Mouse (Mus musculus) NIH3T3 (cell line): Measurements from ENCODE around the gene Tbr1.
A peak's percentile ranks its signal among the peaks of the same experiment; 100 is the strongest.

Source experiments
- DNase-seq: peaks from one replicate; pipeline ENCODE4 v3.0.0-alpha.2; 2012; ENCODE audit warnings: low read depth

Tbr1 gene

DNA sequence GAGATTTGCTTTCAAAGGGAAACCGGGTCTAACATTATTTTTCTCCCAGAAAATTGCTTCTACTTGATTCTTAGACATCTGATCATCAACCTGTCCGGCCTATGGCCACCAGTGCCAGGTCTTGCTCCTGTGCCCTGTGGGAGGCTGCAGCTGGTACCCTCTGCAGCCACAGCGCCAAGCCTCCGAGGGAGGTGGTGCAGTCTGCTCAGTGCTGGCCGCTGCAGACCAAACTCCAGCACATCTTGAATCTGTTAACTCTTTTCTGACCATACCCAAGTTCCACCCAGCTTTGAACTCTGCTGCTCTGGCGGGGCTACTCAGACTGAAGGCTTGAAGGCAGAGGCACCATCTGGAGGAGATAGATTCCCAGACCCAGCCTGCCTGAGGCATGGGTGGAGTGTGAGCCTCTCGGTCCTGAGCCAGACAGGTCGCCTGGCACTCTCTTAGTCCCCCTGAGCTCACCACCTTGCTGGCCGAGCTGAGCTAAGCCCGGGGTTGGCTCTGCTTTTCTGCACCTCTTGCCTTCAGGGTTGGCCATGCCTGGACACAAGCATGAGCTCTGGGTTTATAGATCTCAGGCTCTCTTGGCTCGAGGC, at the start of gene Tbr1:
Gene Tbr1, plus strand, starts transcription at position 275 of the 596 bp plus-strand sequence.
- DNase-seq = peak; percentile 7

DNA sequence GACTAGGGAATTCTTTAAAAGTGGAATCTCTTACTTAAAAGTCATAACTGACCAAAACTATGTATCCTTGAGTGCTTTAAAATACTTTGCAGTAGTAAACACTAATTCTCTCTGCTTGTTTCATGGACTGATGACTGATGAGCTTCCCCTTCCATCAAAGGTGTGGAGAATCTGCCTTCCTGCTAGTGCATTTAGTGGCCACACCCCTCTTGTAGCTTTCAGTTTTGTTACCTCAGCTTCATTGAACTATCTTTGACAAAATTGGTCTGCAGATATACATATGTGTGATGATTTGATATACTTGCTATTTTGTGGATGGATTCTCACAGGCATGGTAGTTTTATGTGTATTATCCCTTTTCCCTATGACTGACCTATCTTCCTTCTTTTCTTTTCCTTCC, 47.7 kb upstream of the Tbr1 start:
- DNase-seq = no peak

DNA sequence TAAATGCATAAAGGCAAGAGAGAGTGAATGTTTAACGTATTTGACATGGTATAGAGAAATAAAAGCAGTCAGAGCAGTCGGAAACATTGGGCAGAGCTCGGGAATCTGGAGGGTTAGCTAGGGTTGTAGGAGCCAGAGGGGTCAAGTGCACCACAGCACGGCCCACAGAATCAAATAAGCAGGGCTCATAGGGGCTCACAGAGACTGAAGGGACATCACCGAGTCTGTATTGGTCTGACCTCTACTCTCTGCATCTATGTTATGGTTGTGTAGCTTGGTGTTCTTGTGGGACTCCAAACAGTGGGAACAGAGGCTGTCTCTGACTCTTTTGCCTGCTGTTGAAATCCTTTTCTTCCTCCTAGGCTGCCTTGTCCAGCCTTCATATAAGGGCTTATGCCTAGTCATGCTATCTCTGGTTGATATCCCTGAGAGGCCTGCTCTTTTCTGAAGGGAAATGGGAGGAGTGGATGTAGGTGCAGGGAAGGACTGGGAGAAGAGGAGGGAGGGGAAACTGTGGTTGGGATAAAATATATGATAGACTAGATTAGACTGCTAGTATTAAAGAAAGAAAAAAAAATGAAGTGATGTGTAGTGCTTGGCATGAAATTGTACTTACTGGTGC, 43.4 kb upstream of the Tbr1 start:
- no peak for DNase-seq

DNA sequence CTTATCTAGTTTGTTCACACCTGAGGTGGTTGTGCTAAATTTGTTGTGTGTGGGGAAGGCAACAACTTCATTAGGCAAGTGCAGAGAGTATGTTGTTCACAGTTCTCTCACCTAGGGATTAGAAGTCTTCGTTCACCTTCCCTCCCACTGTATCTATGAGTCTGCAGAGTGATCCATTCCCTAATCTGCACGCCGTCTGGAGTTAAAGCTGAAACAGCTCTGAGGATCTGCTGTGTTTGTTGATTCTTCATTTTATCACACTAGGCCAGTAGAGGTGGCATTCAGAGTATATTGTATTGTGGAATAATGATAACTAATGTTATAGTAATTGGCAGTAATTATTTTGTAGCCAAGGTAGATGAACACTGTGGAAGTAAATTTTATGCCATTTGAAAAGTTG, 42.7 kb upstream of the Tbr1 start:
- no peak for DNase-seq

DNA sequence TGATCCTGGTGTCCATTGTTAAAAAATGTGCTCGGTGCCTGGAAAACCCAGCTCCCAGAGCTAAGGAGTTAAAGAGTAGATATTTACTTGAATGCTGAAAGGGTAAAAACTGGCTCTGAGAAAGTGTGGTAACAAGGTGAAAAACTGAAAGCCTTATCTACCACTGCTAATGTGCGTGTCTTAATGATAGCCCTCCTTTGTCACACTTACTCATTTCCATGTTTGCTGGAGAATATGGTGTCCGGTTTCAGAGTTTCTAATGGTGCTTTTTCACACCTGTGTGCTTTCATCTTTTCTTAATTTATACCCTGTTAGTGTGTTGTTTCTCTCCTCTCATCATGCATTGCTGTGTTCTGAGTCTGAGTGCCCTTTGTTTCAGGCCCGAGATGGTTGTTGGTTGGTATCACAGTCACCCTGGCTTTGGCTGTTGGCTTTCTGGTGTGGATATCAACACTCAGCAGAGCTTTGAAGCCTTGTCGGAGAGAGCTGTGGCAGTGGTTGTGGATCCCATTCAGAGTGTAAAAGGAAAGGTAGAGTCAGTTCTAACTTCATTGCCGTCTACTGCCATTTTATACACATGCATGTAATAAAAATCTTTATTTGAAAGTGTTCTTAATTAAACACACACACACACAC, 38.1 kb upstream of the Tbr1 start:
- DNase-seq = no peak

DNA sequence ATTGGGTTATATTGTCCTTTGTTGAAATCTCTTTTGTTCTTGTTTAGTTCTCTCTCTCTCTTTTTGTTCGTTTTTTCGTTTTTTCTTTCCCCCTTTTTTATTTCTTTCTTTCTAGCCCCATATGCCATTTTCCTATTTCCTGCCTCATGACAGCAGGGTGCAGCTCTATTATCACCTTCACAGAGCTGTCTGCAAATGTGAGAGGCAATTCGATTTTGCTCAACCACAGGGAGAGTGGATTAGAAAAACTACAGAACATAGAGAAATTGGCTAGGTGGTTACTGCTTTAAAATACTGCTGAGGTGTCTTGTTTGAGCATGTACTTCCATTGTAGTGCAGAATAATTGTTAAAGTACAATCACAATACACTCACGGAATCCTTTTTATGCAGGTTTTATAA, 37.2 kb upstream of the Tbr1 start:
- DNase-seq = no peak

DNA sequence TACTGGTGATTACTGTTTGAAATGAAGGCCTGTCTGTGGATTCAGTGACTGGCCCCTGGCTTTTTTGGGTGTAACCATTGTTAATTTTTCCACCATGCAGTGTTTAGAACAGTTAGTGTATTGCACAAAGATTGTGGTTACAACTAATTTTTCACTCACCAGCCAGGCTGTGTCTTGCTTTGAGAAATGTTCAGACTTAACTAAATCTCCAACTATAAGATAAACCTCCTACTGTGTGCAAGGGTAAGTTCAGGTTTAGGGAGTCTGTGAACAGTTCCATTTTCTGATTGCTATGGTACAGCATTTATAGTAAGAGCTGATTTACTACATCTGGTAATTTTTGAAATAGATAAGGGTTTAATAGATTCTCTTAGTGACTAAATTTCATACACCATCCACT, 21.9 kb upstream of the Tbr1 start:
- no peak for DNase-seq

DNA sequence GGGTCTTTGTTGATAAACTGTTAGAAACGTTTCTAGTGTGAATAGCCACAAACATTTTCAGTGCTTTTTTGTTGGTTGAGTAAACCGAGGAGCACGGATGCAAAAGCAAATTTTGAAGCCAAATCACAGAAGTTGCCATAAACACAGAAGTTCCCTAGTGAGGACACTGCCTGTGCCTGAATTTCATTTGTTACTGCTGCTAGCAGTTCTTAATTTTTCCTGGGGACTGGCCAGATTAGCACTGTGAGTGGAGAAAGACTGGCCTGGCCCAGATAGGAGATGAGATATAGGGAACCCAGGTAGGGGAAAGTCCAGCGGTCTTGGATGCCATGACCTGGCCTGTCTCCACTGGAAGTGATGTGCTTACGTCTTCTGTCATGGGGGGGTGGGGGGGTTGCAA, 7.8 kb upstream of the Tbr1 start:
- DNase-seq = no peak

DNA sequence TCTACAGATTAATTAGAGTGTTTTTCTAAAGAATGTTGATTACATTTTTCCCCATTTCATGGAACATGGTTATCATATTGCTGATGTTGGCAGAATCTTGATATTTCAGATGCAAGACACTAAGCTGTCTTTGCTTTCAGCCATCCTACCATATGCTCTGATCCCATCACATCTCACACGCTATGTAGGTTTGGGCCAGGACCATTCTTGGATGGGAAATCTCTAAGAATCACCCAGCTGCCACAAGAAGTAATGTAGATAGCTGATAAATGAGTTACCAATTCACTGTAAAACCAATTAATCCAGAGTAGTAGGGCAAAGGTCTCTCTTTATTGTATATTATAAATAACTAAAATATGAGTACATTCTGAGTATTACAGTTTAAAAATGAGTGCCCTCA, 4.7 kb upstream of the Tbr1 start:
- DNase-seq = no peak

DNA sequence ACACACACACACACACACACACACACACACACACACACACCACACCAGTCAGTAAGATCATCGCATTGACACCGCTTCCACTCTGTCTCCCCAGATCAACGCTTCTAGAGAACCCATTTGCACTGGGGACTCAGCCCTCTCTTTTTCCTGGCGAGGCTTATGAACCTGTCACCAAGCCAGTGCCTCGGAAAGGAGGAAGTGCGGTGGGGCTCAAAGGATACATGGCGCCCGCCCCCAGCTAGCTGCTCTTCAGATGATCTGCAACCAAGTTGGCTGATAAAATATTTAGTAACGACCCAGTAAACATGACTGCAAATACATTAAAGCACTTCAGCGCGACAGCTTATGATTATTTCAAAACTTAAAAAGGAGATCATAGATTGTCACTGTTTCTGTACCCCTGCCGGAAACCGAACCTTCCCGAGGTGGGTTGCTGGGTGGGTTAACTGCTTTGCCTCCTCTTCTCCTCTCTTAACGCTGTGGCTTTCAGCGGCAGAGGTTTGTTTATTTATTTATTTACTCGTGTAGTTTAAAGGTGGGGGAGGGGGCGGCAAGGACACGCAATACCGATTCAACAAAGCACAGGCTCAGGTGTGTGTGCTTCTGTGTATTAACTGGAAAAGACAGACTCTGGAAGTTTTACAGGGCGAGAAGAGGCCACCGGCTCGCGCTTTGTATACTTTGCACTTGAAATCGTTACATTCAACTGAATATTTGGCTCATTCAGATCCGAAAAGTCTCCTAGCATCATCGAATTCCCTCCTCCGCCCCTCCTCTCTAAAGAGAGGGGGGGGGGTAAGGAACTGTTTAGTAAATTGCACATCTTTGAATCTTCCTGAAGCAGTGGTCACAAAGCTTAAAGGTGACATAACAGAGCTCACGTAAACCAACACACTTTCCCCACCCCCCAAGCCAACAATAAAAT, 975 bp downstream of the Tbr1 start:
- no peak for DNase-seq

DNA sequence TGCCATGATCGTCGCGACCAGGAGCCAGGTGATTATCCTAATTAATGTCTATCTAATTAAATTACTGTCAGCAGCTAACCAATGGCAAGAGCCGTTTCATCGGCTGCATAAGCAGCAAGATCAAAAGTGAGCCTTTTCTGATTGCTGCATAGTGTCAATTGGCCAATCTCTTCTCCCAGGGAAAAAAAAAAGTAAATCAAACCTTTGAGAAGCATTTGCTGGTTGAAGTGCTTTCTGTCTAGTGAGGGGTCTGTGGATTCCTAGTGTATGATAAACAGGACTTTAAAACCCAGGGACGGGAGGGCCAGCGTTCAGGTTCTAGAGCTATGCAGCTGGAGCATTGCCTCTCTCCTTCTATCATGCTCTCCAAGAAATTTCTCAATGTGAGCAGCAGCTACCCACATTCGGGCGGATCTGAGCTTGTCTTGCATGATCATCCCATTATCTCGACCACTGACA, 1.7 kb downstream of the Tbr1 start:
- DNase-seq = no peak

DNA sequence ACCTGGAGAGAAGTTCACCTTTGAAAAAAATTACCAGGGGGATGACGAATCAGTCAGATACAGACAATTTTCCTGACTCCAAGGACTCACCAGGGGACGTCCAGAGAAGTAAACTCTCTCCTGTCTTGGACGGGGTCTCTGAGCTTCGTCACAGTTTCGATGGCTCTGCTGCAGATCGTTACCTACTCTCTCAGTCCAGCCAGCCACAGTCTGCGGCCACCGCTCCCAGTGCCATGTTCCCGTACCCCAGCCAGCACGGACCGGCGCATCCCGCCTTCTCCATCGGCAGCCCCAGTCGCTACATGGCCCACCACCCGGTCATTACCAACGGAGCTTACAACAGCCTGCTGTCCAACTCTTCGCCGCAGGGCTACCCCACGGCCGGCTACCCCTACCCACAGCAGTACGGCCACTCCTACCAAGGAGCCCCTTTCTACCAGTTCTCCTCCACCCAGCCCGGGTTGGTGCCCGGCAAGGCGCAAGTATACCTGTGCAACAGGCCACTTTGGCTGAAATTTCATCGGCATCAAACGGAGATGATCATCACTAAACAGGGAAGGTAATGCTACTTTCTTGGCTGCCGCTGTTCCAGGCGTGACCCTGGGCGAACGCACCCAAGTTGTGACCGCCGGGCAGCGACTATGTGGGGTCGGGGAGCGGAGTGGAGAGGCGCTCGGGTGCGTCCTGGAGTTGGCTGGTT, 2.3 kb downstream of the Tbr1 start:
- DNase-seq = no peak

DNA sequence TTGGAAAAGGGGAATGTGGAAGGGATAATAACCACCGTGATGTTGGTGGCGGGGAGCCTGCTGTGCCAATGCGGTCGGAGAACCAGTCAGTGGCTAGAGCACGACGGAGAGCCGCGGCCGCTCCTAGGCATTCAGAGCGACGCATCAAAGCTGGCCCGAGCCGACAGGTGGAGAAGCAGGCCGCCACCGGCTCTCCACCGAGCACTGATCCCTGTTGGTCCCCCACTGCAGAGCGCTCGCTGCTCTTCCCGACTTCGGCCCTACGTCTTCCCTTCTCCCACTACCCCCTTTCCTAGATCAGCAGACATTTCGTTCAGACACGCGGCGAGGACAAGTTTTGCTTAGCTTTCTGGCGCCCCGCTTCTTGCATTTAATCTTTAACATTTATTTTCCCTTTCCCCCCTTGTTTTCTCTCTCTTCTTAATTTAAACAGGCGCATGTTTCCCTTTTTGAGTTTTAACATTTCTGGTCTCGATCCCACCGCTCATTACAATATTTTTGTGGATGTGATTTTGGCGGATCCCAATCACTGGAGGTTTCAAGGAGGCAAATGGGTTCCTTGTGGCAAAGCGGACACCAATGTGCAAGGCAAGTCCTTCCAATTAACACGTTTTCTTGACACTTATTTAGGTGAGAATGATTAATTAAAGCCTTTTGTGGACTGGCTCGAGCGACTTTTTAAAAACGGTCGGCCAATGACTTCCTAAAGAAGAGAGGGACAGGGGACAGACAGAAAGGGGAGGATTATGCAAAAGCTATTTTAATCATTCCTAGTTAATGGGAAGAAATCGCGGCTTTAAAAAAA, 3.0 kb downstream of the Tbr1 start:
- DNase-seq = no peak

DNA sequence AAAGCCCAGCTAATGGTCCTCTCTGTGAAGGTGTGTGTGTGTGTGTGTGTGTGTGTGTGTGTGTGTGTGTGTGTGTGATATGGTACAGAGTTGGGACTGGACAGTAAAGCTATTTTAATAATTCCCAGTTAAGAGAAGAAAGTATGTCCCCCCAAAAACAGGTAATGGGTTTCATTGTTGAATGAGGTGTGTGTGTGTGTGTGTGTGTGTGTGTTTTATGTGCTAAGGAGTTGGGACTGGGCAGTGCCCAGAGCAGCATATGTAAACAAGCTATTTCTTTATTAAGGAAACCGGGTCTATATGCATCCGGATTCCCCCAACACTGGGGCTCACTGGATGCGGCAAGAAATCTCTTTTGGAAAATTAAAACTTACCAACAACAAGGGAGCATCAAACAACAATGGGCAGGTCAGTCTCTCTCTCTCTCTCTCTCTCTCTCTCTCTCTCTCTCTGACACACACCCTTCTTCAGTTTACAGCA, 3.7 kb downstream of the Tbr1 start:
- no peak for DNase-seq

DNA sequence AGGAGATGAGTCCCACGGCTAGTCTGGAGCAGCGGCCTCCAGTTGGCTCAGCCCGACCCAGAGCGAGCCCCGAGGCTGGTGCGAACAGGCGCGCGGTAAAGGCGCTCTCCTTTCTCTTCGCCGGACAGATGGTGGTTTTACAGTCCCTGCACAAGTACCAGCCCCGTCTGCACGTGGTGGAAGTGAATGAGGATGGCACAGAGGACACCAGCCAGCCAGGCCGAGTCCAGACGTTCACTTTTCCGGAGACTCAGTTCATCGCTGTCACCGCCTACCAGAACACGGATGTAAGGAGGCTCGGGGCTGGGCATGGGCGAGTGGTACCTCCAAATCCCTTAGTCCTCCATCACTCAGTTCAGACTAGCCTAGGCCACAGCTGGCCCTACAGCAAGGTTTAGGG, 4.4 kb downstream of the Tbr1 start:
- DNase-seq = no peak

DNA sequence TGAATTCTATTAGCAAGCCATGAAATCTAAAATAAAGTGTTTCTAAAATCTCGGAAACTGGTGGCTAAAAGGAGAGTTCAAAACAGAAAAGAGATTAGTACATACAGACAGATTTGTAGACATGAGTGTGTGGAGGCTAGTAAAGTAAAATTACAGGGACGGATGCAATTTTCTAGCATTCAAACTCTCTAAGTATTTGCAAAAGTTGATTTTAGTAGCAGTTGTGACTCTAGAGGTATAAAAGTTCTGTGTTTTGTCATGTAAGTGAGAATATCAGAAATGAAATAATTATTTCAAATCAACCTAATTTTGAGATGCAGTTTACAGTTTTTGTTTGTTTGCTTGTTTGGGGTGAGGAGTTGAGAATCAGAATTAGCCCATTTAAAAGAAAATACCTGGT, 5.1 kb downstream of the Tbr1 start:
- DNase-seq = no peak

DNA sequence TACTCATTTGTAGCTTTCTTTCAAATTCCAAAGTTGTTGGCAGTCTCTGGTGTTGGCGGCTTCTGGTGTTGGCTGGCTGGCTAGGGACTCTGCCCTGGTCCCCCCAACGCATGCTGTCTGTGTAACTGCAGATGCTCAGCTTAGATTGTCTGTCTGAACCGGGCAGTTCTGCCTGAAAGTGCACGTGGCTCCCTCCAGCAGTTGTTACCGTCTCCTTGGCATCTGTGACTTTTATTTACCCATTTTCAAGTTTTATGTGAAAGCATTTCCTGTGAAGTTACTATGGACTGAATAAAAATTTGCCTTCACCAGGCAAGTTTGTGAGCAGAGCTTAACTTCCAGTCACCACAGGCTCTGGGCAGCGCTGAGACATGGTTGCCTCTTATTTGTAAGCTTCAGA, 6.0 kb downstream of the Tbr1 start:
- no peak for DNase-seq

DNA sequence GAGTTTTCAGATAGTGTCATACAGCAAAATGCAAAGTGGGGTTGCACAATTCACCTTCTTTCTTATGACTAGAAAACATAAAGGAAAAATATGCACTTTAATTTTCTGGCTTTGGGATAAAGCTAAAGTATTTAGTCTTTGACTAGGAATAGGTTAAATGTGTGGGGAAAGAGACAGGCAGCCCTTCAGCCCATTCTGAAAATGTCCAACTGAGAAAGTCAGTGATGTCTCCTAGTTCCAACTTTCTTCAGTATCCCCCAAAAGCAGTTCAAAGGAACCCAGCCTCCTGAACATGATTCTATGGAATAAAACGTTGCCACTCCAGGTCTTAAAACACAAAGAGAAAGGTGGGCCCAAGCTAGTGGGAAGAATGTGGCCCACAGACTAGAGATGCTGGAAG, 6.7 kb downstream of the Tbr1 start:
- DNase-seq = no peak

DNA sequence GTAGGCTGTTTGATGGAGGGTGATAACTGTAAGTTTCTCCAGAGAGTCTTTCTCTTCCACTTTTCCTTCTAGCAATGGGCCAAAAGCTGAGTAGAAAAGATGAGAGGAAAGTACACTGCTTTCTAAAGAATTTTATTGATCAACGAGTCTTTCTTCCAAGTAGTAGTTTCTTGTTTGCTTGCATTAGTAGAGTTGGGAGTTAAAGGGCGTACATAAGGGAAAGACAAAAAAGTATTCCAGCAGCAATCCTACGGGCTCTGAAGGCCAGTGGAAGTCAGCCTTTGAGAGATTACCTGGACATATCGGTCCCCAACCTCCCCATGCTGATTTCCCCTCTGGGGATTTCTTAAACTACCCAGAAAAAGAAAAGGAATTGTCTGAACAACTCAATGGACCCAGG, 8.0 kb downstream of the Tbr1 start:
- no peak for DNase-seq

DNA sequence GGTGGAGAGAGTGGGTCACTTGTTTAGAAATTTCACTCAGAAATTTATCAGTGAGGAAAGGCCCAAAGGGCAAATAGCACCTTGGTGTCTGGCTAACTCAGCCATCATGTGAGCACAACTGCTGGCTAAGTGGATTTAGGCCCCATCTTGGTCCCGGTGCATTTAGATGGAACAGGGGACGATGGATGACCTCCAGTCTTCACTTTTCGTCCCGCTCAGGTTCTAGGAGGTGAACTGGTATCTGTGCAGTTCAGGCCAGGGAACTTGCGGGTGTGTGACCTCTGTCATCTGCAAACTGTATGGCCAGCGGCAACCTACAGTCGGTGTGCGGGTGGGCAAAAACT, 8.4 kb downstream of the Tbr1 start:
- DNase-seq = no peak
